Mouse (Mus musculus) thymus, postnatal 10 days (tissue): ENCODE results near the gene Gtpbp2.

ENCODE experiments used
- DNase-seq, 2 experiments: peaks; one replicate each; pipeline ENCODE4 v3.0.0; 2021; ENCODE audit warnings: low spot score in 2 of 2

The Gtpbp2 gene

GRCm38 (mm10) chr17:46154336-46154735 lies 6.5 kb upstream of the Gtpbp2 start:
- DNase-seq: no peak

GRCm38 (mm10) chr17:46156680-46157079 lies 4.2 kb upstream of the Gtpbp2 start:
- no peak for DNase-seq

DNA sequence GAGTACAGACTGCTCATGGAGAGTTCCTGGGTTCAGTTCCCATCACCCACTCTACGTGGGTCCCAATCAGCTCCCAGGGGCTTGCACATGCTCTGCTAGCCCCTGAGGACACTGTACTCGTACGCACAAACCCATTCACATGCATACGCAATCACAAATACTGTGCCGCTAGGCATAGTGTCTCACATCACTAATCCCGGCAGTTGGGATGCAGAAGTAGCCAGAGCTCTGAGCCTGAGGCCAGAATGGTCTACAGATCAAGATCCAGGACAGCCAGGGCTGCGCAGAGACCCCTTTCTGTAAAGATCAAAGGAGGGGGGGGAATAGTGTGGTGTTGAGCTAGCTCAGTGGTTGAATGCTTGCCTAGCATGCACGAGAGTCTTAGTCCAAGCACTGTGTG lies 3.7 kb upstream of the Gtpbp2 start:
- no peak for DNase-seq

- no peak for DNase-seq
These were observed 1.6 kb upstream of the Gtpbp2 start for GRCm38 (mm10) chr17:46159236-46159635.

- peak; percentile 88 to 93 for DNase-seq
These were observed 656 bp upstream of the Gtpbp2 start for GRCm38 (mm10) chr17:46160090-46160662.

- no peak for DNase-seq
These were observed 347 bp downstream of the Gtpbp2 start for GRCm38 (mm10) chr17:46161179-46161578.

- DNase-seq: no peak
These were observed 878 bp downstream of the Gtpbp2 start for GRCm38 (mm10) chr17:46161710-46162109.

DNA sequence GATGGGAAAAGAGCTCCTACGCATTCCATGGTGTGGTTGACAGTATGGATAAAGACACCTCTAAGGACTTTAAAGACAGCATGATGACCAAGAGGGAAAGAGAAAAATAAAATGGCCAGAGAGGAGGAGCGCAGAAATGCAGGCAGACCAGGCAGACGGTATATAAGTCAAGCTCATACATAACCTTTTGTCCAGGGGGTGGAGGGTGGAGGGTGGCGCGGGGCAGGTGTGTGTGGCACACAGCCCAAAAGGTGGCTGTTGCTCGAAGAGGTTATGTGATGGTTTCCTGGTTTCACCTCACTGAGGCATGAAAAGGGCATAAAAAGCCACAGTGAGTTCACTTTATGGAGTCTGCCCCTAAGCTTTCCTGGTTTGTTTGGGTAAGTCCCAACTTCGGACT lies 1.7 kb downstream of the Gtpbp2 start:
- DNase-seq: no peak

DNA sequence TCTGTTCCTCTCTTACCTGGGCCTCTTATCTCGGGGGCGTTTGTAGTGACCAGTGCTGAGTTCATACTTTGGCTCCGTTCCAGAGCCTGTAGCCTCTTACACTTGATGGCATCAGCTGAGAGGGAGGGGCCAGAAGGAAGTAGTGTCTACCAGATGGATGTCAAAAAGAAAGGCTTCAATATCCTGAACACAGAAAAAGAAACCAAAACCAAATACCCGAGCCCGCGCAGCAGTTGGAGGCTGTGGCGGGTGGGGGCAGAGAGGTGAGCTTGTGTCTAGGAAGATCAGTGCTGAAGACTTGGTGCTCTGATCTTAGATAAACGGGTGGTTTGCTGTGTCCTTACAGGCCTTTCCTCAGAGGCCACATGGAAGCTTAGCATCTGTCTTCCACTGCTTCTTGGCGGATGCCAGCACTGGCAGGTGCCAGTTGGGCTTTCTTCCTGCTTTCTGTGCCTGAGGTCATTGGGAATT lies 2.2 kb downstream of the Gtpbp2 start:
- peak; percentile 64 to 65 for DNase-seq

DNA sequence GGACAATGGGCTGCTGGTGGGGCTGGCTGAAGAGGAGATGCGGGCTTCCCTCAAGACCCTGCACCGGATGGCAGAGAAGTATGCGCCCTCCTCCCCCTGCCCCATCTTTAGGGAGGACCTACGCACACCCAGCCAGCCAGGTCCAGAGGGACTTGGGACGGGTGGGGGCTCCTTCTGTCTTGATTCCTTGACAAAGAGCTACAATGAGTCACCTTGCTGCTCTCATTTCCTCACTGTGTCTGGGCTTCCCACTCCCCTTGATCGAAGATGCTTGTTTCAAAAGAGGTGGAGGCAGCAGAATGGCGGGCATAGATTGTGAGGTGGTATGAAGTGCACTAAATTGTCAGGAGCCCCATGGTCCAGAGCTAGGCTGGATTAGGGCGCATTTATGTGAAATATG lies 3.5 kb downstream of the Gtpbp2 start:
- DNase-seq: no peak

DNA sequence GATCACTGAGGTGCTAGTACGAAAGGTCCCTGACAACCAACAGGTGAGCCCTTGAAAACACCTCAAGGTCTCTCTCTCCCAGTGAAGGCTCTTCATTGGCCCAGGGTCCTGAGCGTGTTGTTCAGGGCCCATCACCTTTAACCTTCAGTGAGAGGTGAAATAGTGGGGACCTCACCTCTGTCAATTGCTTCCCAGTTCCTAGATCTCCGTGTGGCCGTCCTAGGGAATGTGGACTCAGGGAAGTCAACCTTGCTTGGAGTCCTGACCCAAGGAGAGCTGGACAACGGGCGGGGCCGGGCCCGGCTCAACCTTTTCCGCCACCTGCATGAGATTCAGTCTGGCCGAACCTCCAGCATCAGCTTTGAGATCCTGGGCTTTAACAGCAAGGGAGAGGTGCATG lies 4.0 kb downstream of the Gtpbp2 start:
- DNase-seq: no peak

- no peak for DNase-seq
These were observed 4.6 kb downstream of the Gtpbp2 start for GRCm38 (mm10) chr17:46165460-46165859.

DNA sequence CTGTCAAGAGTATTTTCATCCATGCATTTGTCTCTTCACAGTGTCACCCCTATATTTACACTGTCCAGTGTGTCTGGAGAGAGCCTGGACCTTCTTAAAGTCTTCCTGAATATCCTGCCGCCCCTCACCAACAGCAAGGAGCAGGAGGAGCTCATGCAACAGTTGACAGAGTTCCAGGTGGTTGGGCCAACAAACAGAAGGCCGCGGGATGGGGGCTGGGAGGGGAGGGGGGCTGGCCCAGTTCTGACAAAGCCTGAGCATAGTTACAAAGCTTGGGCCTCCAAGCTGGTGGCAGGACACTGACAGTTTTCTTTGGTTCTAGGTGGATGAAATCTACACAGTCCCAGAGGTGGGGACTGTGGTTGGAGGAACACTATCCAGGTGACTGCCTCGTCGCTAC lies 5.4 kb downstream of the Gtpbp2 start:
- DNase-seq: no peak

DNA sequence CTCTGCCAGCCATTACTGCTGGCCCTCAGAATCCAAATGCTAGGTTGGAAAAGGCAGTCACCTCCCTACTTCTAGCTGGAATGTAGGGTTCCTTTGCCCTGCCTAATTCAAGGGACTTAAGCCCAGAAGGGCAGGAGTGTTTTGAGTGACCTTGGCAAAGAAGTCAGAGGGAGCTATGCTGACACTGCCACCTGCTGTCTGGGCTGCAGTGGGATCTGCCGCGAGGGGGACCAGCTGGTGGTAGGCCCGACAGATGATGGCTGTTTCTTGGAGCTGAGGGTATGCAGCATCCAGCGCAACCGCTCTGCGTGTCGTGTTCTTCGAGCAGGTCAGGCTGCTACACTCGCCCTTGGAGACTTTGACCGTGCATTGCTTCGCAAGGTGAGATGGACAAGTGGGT lies 6.2 kb downstream of the Gtpbp2 start:
- DNase-seq: no peak

GRCm38 (mm10) chr17:46168318-46168717 lies 7.5 kb downstream of the Gtpbp2 start:
- no peak for DNase-seq

DNA sequence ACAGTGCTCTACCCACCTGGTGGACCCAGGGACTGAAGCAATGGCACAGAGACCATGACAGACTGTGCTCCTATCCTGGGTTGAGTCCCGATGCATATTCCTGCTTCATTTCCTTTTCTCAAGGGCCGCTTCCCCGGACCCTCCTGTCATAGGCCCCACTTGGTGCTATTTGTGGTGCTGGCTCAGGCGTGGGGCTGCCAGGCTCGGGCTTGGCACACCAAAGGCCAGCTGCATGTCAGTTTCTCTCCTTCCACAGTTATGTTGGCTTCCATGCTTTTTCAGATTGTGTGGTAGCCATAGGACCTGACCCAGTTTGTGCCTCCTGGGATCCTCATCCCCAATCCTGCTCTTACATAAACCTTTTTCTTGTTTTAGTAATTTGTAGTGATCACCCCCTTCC lies 7.9 kb downstream of the Gtpbp2 start:
- no peak for DNase-seq

- peak in 1 of 2 experiments; percentile 63 for DNase-seq
These were observed 9.7 kb downstream of the Gtpbp2 start for GRCm38 (mm10) chr17:46170538-46170937.

DNA sequence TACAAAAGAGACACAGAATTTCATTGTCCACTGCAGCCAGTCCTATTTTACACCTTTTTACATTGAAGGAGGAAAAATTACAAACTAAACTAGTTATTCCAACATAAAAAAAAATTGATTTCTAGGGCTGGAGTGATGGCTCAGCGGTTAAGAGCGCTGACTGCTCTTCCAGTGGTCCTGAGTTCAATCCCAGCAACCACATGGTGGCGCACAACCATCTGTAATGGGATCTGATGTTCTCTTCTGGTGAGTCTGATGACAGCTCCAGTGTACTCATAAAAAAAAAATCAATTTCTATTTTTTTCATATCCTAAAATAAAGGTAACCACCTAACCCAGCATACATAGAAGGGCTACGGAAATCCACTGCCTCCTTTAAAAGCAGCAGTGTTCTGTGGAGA lies 21.4 kb downstream of the Gtpbp2 start:
- DNase-seq: no peak

DNA sequence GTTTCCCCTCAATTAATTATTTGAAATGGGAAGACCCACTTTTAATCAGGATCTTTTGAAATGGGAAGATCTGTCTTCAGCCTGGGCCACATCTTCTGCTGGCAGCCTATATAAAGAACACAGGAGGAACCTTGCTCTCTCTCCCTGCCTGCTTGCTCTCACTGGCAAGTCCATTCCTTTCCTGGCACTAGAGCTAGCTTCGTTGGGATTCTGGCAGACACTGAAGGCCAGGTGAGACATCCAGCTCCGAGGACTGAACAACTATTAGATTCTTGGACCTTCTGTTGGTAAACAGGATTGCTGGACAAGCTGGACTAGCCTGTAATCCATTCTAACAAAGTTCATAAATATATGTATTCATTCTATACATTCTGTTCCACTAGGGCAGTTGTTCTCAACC lies 28.0 kb downstream of the Gtpbp2 start:
- no peak for DNase-seq

DNA sequence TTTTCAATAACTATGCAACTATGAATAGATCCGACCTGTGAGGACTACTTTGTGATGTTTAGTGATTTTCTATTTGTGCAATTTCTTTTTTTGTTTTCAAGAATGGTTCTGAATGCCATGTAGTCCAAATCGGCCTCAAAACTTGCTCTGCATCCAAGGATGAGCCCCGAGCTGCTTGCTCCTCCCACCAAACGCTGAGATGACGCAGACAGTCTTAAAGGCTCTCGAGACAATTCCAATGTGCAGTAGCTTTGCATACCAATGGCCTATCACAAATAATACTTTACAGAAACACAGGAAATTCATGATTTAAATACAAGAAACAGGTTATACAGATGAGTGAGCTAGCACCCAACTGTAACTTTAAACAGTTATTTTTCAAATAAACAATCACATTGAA lies 40.3 kb downstream of the Gtpbp2 start:
- no peak for DNase-seq

- DNase-seq: peak; percentile 89 to 94
These were observed 41.7 kb downstream of the Gtpbp2 start, which contains the start of the genes Polh and Xpo5 for GRCm38 (mm10) chr17:46202421-46203071. Gene Polh, minus strand, starts transcription at chr17:46202645. Gene Xpo5, plus strand, starts transcription at chr17:46202782.

GRCm38 (mm10) chr17:46203078-46203477 lies 42.2 kb downstream of the Gtpbp2 start:
- no peak for DNase-seq

- no peak for DNase-seq
These were observed 45.8 kb downstream of the Gtpbp2 start for GRCm38 (mm10) chr17:46206676-46207075.

- no peak for DNase-seq
These were observed 49.7 kb downstream of the Gtpbp2 start for GRCm38 (mm10) chr17:46210550-46210949.
